Comparison of ENCODE assay signal across 8 mouse cellular contexts in the genomic region with DNA sequence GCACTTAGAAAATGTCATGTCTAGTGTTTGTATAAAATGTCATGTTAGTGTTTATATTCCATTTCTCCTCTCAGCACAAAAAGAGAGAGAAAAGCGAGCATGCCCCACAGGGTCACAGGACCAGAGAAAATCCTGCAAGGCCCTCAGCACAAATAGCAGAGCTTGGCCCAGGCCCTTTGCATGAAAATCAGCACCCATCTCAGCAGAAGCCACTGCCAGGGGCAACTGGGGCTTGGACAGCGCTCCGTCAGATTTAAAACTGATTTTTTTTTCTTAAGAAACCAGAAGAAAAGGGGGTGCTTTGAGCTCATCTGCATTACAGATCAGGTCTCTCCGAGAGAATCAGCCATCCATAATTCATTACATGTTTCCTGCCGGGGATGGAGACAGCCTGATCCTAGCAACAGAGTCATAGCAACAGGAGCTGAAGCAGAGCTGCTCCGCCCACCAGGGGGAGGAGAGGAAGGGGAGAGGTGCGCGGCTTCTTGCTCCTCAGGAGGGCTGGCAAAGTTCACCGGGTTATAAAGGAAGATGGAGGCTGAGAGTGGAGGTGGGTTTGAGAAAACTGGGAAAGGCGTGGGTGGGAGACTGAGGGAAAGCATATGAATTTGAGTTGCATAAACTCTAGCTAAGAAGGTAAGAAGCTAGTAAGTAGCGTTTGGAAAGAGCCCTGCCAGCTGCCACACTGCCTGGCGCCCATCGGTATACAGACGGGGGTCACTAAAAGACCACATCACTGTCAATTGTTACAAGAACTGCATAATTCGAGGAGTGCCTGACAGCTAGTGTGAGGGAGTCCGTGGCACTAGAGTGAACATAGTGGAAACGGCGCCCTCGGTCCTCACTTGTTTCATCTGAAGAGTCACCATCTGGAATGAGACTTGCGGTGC.
DNase-seq lines count a peak whose midpoint lies in the region; ATAC-seq and TF ChIP-seq lines count a peak whose summit lies in the region.
"Had no signal": no experiment of that assay in that cellular context is flagged by ENCODE, and none has a peak within 500 bp of the region (broad histone marks: within the 10 kb centered on the region; RNA-seq: fewer than 3 reads in every experiment).

No protein-coding gene starts in this region.

- DNase-seq in brain, embryonic 14.5 days (ENCODE audit: low read depth), result peak; percentile 98
- DNase-seq in embryo, embryonic 11 days, result peak; percentile 92
- peak; percentile 78 for DNase-seq in limb, embryonic 10.5 days (ENCODE audit: low spot score)
- DNase-seq in right cerebral cortex, postnatal 10 days (ENCODE audit: low spot score in 2 of 2), result peak; percentile 89 to 94
- no peak for DNase-seq in urinary bladder, postnatal 4 days (ENCODE audit: low spot score in 2 of 2)
- no peak for DNase-seq in gastrocnemius, postnatal 25 days

- H3K27ac ChIP-seq in hindbrain, embryonic 13.5 days, result peak overlapping the region; percentile 95
- H3K27ac ChIP-seq in limb, embryonic 10.5 days, result peak overlapping the region; percentile 85
- H3K27ac ChIP-seq: liver, embryonic 14.5 days had no signal

- peak; percentile 92 for ATAC-seq in hindbrain, embryonic 13.5 days (ENCODE audit: low FRiP score)

- peak; percentile 49; the same call in 1 of the 2 replicates for TF ChIP-seq CTCF in brain, embryonic 14.5 days (IDR thresholded peaks at IDR 0.05; ENCODE audit: borderline replicate concordance, extremely low read depth, insufficient read depth, insufficient read length)

- H3K9me3 ChIP-seq in hindbrain, embryonic 13.5 days, result no peaks in the 10 kb centered on the region
- no peaks in the 10 kb centered on the region for H3K9me3 ChIP-seq in limb, embryonic 10.5 days (replicated peaks)

- no peaks in the 10 kb centered on the region for H3K36me3 ChIP-seq in hindbrain, embryonic 13.5 days
- H3K36me3 ChIP-seq in limb, embryonic 10.5 days, result no peaks in the 10 kb centered on the region

- 8% methylated on average over 20 of the region's 20 CpGs for WGBS in hindbrain, embryonic 13.5 days
- WGBS in limb, embryonic 10.5 days, result 33% methylated on average over 20 of the region's 20 CpGs

- H3K27me3 ChIP-seq in hindbrain, embryonic 13.5 days, result no peaks in the 10 kb centered on the region
- no peaks in the 10 kb centered on the region for H3K27me3 ChIP-seq in limb, embryonic 10.5 days (ENCODE audit: low read depth, poor library complexity, severe bottlenecking)

- H3K4me3 ChIP-seq in hindbrain, embryonic 13.5 days, result peak overlapping the region; percentile 23
- peak overlapping the region; percentile 24; the same call in 1 of the 2 replicates for H3K4me3 ChIP-seq in limb, embryonic 10.5 days

- H3K9ac ChIP-seq in hindbrain, embryonic 13.5 days, result peak overlapping the region; percentile 31; the same call in 1 of the 2 replicates
- H3K9ac ChIP-seq: liver, embryonic 14.5 days had no signal

- H3K4me2 ChIP-seq in hindbrain, embryonic 13.5 days, result peak overlapping the region; percentile 51

- no peak for TF ChIP-seq POLR2A in brain, embryonic 14.5 days (IDR thresholded peaks at IDR 0.05; ENCODE audit: borderline replicate concordance, extremely low read depth, insufficient read depth, insufficient read length, poor library complexity, severe bottlenecking)

- peaks cover 61% of the 10 kb centered on the region for H3K4me1 ChIP-seq in hindbrain, embryonic 13.5 days (replicated peaks)
- peaks cover 49% of the 10 kb centered on the region for H3K4me1 ChIP-seq in limb, embryonic 10.5 days

Comparison
In these comparisons a context has a peak if more than half of its experiments do, and no peak if none do; other contexts are left out.
1. DNase-seq: peak in brain, embryonic 14.5 days (single experiment), embryo, embryonic 11 days (single experiment), limb, embryonic 10.5 days (single experiment) and right cerebral cortex, postnatal 10 days (2 of 2); none in urinary bladder, postnatal 4 days (0 of 2) and gastrocnemius, postnatal 25 days (single experiment).